Mouse (Mus musculus): Measurements from ENCODE around the gene Mylk3.

Mylk3 gene

DNA sequence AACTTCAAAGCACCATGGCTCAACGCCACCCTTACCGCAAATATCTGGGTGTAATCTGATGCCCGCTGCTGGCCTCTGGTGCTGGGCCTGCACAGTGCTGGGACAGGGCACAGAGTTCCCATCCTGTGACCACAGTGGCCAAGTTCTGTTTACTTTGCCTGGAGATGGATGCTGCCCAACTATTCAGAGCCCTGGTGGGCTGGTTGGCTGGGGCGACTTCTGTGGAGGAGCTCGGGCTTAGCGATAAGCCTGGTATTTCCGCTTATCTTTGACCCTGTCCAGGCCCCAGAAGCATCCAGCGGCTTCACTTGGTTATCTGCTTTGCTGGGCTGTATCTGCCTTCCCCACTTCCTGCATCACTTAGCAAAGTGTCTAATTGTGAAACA is 5.3 kb downstream of the Mylk3 start:
- DNase-seq (ENCODE audit: low spot score), result peak; percentile 43

DNA sequence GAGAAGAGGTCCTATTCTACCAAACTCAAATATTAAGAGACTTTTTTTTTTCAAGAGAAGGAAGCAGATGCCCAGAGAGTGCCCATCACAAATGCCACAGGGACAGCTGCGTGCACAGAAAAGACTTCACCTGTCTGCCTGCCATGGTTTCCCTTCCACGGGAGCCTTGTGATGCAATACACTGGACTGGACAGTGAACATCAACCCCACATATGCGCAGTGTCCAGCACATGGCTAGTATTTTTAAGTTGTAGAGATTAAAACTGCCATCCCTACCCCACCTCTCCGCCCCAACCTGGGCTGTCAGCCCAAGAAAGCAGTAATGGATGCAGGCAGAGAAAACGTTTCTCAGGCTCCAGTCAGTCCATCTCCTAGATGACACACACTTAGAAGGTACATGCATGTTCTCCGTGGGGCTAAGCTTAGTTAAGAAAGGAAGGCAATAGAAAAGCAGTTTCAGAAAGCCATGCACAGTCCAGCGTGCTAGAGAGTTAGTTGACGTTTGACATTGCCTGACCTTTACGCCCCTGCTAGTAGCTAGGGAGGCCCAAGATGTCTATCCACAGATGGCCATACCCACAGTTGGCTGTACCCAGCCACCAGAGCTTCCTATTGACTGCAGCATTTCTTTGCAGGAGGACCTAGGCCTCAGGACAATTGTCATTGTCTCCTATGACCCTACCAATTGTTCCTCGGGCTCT is 5.9 kb downstream of the Mylk3 start:
- DNase-seq (ENCODE audit: low spot score), result no peak

DNA sequence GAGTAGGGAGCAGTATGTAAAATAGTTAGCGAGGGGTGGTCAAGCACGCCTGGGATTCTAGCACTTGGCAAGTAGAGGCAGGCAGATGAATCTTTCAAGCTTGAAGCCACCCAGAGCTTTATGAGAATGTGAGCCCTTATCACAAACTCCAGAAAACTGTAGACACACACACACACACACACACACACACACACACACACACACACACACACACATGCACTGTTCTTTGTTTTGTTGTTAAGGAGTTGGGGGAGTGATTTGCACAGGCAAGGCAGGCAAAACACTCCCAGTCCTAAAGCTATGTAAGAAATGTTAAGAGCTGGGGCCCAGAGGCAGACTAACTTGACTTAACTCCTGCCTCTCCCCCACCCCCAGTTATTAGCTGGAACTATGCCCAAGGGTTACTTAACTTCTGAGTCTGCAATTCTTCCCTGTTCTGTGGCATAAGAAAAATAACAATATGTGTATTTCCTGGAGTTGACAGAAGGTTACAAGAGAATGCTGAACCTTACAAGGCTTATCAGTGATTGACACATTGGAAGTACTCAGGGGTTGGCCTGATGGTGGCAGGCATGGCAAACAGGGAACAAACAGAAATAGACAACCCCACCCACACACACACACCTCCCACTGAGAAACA is 6.9 kb downstream of the Mylk3 start:
- DNase-seq (ENCODE audit: low spot score), result peak; percentile 69

DNA sequence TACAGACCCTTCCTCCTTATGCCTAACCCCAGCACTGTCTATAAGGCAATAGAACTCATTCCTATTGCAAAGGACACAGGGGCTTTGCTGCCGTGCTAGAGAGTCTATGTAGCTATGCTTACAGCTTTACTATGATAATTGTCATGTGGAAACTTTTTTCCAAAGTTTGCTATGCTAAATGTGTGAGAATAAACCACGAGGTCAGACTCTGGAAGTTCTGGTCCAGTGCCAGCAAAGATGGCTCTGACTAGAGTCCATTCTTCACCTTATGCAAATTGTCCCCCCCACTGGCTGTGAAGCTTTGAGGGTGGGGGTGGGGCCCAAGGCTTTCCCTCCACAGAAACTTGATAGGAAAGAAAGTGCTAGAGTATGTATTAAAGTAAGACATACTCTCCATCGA is 9.6 kb downstream of the Mylk3 start:
- DNase-seq (ENCODE audit: low spot score), result no peak

DNA sequence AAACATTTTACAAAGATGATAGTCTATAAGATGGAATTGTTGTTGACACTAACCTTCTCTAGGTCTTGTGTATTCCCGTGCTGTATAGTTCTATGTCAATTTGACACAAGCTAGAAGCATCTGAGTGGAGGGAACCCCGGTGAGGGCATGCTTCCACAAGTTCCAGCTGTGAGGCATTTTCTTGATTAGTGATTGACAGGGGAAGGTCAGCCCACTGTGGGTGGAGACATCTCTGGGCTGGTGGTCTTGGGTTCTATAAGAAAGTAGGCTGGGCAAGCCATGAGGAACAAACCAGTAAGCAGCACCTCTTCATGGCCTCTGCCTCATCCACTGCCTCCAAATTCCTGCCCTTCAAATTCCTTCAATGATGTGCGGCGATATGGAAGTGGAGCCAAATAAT is 11.9 kb downstream of the Mylk3 start:
- no peak for DNase-seq (ENCODE audit: low spot score)

DNA sequence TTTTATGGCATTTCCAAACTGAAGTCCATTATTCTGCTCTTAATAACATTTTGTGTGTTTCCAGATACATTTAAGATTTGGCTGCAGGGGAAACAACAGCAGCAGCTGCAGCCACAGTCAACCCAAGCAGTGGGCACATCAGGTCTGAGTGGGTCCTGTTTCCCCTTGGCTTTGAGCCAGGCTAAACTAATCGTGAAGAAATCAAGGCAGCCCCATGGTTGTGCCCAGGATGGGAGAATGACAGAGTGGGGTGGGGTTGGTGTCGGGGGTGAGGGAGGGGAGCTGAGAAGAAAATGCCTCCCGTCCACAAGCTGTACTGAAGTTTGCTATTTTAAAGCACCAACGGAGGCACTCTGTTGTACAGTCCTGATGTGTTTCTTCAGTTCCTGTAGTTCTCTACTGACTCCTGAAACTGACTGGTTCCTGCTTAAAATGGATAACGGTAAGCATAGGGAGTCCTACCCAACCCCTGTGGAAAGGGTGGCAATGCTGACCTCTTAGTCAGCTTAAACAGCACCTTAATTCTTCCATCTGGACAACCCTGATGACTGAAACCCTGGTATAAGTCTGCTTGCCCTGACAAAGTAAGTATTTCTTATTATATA is 12.6 kb downstream of the Mylk3 start:
- DNase-seq (ENCODE audit: low spot score), result no peak

DNA sequence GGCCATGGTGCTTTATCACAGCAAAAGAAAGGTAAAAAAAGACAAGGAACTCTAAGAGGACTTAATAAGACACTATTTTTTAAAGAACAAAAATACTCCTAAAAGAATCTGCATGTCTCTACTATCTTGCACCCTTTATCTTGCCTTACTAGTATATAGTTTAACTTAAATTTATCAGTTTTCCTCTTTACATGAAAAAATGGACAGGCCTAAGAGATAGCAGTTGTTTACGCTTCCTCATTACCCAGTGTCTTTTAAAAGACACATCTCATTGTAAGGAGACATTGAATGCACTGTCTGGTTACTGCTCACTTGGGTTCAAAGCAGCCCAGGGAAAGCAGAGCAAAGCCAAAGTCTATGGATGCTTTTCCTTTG is 13.7 kb downstream of the Mylk3 start:
- no peak for DNase-seq (ENCODE audit: low spot score)

DNA sequence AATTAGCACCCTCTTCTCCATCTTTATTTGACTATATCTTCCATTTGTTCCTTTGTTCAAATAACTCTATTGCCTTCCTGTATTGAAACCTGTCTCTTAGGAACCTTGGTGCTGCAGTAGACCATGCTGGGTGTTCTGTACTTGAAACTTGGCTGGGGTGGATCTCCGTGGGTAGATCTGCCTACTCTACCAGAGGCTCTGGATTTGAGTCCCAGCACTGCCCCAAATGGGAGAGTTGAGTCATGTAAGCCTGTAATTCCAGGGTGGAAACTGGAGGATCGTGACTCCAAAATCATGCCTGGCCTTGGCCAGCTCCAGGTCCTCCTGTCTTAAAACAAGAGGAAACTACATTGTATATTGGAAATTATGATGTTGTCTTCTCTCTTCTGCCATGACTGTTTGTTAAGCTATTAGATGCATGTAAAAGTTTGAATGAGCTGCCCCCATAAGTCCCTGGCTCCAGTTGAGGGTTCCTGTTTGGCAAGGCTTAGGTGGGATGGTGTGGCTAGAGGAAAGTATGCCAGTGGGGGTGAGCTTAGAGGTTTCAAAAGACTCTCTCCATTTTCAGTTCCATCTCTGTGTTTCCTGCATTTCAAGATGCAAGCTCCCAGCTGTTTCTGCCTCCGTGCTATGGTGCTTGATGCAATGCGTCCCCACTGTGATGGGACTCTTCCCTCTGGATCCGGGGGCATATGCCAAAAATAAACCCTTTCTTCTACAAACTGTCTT is 14.2 kb downstream of the Mylk3 start:
- no peak for DNase-seq (ENCODE audit: low spot score)

DNA sequence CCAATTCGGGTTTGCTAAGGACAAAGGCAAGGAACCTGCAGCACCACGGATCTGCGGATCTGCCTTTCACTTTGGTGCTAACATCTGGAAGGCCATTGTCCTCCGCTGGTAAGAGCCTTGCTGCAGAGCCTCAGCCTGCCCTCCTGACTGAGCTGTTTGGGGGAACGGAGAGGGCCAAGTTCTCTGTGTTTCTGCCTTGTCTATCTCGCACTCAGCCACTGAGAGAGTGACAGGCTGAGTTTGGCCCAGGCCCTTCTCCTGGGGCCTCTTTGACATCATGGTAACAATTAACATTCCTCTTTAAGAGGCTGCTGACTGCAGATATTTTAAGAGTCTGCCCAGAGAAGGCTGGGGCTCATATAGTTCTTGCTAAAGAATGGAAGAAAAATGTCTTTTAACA is 21.0 kb downstream of the Mylk3 start:
- DNase-seq (ENCODE audit: low spot score), result no peak

DNA sequence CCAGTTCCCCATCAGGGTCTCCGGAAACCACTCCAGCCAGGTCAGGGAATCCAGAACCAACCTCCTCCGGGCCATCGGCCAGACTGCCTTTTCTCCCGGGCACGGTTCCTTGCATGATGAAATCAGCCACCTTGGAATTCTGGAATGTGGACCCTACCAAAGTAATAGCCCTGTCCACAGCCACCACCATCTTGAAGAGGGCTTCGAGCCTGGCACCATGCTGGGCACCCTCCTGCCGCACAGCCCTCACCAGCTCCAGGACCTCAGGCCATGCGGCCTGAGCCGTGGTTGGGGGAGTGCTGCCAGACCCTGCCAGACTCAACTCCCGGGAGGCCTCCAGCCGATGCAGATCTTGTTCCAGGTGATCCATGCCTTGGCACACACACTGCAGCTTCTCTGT is 21.5 kb downstream of the Mylk3 start:
- DNase-seq (ENCODE audit: low spot score), result no peak

DNA sequence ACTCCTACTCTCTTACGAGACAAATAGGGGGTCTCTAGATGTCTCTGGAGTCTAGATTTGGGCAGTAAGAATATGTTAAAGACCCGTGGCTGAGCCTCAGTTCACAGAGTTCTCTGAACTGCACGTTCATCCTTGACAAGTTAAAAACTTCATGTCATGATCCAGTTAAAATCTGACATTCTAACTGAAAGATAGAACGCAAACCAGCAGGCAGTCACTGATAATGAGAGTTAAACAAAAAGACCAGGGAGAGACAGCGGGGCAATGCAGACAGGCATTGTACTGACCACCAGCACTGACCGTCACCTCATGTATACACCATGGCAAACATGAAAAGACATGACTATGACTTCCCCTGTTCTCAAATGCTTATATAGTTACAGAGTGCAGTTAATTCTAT is 22.7 kb downstream of the Mylk3 start:
- DNase-seq (ENCODE audit: low spot score), result no peak

DNA sequence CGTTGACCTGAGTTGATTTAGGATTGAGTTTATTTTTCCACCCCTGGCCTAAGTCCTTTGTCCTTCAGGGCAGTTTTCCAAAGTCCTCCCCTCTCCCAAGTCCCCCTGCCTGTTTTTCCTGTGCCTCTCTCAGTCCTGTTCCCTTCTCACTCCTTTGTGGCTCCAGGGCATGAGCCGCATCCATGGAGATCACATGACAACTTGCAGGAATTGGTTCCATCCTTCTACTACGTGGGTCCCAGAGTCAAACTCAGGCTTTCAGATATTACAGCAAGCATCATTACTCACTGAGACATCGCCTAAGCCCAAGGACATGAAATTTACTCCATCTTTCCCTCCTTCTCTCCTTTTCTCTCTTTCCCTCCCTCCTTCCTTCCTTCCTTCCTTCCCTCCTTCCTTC is 23.9 kb downstream of the Mylk3 start:
- no peak for DNase-seq (ENCODE audit: low spot score)

DNA sequence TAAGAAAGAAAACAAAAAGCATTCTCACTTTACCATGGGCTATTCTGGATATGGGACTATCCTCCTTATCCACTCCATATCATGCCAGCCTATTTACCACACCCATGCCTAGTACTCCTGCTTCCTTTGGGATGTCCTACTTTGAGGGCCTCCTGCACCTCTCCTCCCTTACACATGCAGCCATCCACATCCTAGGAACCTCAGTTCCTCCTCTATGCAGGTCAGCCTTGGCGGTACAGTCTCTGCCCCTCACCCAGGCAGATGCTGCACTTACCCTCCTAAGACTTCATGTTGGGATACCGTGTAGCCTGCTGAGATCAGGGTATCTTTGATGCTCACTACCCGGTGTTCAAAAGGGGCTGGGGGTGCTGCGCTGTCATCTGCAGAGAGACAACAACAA is 32.9 kb downstream of the Mylk3 start:
- DNase-seq (ENCODE audit: low spot score), result no peak

DNA sequence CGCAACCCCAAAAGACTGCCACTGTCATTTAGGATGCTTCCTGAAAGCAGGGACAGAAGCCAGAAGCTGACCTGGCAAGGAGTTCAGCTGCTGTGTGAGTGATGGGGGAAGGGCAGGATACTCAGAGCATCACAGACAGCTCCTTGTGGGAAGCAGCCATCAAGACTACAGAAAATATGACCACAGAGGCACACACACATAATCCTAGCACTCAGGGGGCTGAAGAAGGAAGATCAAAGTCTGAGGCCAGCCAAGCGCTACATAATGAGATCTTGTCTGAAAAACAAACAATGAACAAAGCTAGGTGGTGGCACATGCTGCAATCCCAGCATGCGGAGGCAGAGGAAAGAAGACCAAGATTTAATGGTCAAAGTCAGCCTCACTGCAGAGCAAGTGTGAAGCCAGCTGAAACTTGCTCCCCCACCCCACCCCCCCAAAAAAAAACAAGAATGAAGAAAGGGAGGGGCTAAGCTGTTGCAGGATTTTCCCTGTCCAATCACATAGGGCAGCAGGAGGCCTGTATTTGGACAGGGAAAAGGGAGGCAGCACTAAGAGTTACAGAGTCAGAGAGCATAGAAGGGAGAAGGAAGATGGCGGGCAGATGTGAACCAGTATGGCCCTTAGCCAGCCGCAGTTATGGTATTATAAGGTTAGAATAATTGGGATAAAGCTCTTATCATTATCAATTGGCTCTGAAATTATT is 46.1 kb downstream of the Mylk3 start:
- no peak for DNase-seq (ENCODE audit: low spot score)

DNA sequence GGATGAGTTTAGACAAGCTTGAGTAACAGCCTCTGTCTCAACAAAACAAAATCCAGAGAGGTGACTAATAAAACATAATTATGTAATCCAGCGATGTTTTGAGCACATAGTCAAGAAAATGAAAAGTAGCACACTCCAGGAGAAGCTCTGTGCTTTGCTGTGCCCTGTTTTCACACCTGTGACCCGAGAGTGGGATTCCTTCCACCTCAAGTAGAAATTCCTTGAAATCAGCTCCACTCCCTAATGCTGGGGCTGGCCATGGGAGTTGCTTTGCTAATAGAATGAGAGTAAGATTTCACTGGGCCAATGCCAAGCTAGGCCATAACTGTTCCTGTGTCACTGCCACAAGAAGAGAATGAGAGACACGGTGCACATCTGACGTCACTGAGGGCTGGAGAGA is 48.5 kb downstream of the Mylk3 start:
- no peak for DNase-seq (ENCODE audit: low spot score)

DNA sequence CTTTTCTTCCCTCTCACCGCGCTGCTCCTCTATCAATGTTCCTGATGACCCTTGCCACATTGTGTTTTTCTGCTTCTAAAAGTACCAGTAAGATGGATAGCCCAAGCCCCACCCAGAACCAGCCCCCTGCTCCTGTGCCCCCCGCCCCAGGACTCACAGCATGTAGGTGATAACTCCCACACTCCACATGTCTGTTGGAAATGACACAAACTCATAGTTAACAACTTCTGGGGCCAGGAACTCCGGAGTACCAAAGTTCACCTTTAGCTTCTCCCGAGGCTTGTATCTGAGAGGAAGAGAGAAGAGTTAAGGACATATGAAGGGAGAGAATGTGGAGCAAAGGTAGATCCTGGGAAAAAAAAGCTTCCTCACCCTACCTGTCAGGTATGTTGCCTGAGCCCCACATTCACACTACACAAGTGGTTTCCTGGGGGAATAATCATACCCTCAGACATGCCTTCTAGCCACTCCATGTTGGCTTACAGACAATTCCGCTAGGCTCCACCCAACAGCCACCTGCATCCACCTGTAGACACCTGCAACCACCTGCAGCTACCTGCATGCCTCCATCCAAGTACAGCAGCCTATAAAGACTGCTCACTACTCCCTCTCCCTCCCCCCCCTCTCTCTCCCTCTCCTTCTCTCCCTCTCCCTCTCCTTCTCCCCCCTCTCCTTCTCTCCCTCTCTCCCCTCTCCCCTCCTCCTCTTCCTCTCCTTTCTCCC is 49.8 kb downstream of the Mylk3 start:
- DNase-seq (ENCODE audit: low spot score), result no peak

DNA sequence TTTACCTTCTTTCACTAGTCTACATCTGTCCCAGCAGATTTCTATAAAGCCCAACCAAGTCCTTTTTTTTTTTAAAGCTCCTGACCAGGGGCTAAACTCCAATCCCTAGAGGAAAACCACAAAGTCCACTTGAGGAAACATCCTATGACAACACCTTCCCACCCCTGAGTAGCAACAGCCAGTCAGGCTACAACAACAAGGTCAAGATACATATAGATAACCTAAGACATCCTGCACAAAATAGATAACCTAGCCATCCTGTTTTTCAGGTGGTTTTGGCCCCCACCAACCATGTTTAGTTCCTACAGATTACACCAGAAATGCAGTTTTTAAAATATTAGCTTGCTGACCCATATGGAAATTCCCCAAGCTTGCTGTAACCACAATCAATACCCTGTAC is 51.0 kb downstream of the Mylk3 start:
- no peak for DNase-seq (ENCODE audit: low spot score)

DNA sequence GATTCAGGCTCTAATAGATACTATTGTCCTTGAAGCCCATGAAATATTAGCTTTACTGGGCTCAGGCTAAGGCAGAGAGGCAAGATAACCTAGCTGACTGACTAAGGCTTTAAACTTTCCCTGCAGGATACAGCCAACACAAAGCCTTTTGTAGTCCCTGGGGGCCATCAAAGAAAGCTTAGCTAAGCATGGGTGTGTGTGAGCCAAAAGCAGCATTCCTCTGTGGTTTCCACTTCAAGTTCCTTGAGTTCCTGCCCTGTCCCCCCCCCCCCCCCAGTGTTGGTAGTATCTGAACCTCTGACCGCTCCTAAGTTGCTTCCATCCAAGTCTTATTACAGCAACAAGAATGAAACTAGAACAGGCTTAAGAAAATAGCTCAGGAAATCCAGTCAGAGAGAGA is 56.6 kb downstream of the Mylk3 start:
- DNase-seq (ENCODE audit: low spot score), result no peak

DNA sequence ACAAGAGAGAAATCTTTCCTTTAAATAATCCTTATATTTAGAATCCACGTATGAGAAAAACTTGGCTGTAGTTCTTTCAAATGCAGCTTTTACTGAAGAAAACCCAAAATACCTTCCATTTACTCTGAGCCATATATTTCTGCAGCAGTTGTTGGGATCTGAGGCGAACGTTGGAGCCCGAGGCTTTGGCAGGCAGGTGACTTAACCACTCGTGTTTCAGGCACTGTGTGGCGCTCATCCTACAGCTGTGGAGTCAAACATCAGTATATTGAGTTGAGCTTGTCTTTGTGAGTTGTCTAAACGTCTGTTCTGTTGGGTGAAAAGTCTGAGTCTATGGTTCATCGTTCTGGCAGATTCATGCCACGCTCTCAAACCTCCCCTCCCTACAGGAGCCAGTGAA is 59.1 kb downstream of the Mylk3 start:
- no peak for DNase-seq (ENCODE audit: low spot score)

DNA sequence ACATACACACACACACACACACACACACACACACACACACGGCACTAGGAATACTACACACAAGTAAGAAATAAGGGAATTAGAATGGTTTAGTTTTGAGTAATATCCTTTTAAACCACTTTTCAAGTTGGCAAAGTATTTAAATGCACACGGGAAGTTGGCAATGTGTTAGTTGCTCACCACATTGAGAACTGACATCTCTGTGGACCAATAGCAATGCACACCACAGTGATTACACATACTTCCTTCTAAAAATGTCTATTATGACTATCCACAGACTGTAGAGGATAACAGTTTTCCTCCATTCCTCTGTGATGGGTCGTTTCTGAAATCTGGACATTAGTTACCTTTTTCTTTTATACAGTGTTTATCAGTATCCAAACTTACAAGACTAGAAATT is 63.1 kb downstream of the Mylk3 start:
- DNase-seq (ENCODE audit: low spot score), result no peak

DNA sequence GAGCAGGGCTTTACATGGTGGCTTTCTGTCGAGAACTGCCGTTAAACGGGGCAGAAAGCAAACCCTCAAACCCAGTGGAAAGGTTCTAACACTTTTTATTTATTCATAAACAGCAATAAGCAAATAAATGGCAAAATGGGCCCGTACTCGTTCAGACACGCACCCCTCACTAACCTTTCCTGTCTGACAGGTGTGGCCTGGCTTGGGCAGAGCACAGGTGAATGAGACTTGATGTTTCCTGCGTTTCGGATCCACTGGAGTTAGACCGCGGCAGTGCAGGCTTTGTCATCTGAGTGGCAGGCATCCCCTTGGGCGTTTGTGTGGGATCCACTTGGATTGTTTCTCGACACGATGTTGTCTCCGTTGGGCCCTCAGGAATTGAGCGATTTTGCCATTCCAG is 64.2 kb downstream of the Mylk3 start:
- DNase-seq (ENCODE audit: low spot score), result peak; percentile 61

DNA sequence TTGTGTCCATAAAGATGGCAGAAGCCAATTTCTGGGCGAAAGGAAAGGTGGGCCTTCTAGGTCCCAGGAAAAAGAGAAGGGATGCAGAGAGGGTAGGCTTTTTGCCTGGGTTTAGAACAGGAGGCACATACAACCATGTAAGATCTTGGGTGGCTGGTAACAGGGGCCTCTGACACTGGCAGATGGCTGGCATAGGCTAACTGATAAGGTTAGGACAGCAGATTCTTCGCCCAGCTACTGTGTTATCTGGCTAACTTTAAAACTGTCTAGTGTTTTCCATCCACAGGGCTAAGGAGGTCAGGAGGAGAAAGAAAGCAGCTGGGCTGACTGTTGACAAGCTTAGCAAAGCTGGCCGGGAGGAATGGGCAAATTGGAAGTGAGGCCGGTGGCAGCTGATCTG is 67.6 kb downstream of the Mylk3 start:
- DNase-seq (ENCODE audit: low spot score), result no peak
